Mouse (Mus musculus) forebrain, embryonic 10.5 days (tissue): ENCODE data around the gene Med26. TPM values are rescaled to one million over a fixed set of nuclear protein-coding genes. Genes with fewer than 3 reads are reported as not detected.

ENCODE experiments used
- DNase-seq: peaks from one replicate; pipeline ENCODE4 v3.0.0-alpha.2; 2017; ENCODE audit warnings: low spot score; ENCODE audit errors: extremely low spot score
- H3K27ac ChIP-seq: fragments of 300-500 bp; sonication (generic); 2 replicates; pipeline ENCODE4 v1.5.1; 2016; ENCODE audit warnings: mild to moderate bottlenecking
- H3K27me3 ChIP-seq: fragments of 300-500 bp; sonication (generic); 2 replicates; pipeline ENCODE4 v1.6.1; 2016; ENCODE audit warnings: mild to moderate bottlenecking; ENCODE audit not compliant: poor library complexity, severe bottlenecking
- H3K36me3 ChIP-seq: fragments of 300-500 bp; sonication (generic); replicated peaks from 2 replicates; pipeline ENCODE4 v1.6.1; 2016; ENCODE audit warnings: mild to moderate bottlenecking, moderate library complexity
- H3K4me1 ChIP-seq: fragments of 300-500 bp; sonication (generic); 2 replicates; pipeline ENCODE4 v1.6.1; 2016
- H3K4me3 ChIP-seq: fragments of 300-500 bp; sonication (generic); 2 replicates; pipeline ENCODE4 v1.5.1; 2016; ENCODE audit warnings: mild to moderate bottlenecking, moderate library complexity
- H3K9me3 ChIP-seq: fragments of 300-500 bp; sonication (generic); 2 replicates; pipeline ENCODE4 v1.6.1; 2016; ENCODE audit warnings: mild to moderate bottlenecking, moderate library complexity
- WGBS: fragments of 180-500 bp; shearing (Covaris S2); methylation state at CpG from one replicate; pipeline ENCODE4 v1.1.7; 2016; 5-methylcytosine and 5-hydroxymethylcytosine counted together
- polyA plus RNA-seq: library from polyadenylated mRNA; unstranded; fragments of >200 nt; fragmentation: Nextera tagmentation; extraction: Ambion mirVana; gene quantifications from 2 replicates; pipeline ENCODE4 v1.2.1, GENCODE M21; 2016

Gene Med26
- polyA plus RNA-seq, result 19.4 and 20.1 TPM in 2 replicates

DNA sequence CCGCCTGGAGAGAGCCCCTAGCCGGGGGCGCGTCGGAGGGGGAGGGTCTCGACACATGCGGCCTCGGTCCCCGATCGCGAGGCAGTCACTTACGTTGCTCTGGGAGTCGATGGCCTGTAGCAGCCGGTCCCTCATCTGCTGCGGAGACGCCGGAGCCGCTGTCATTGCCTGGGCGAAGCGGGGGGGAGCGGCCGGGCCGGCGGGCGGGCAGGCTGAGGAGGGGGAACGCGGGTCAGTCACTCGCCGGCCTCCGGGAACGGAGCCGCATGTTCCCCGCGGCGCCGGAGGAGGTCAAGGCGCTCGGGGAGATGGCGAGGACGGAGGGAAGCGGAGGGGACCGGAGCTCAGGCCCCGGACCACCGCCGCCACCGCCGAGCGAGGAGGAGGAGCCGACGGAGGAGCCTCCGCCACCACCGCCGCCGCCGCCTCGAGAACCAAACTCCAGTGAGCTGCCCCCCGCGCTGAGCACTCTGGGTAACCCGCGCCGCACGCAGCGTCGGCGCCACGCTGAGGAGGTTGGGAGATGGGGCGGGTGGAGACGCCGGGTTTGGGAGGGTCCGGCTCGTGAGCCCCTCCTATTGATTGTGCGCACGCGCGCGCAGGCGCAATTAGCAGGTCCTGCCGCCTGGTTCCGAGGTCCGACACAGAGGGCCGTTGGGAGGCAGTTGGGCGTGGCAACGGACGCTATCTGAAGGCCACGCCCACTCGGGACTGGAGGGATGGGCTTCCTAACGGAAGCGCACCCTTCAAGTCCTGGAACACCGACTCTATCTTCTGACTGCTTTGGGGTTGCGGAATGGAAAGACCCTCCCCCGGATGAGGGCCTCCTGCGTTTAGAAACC lies at the start of gene Med26:
Gene Med26 (minus strand): TSS at position 469 of the 842 bp plus-strand sequence.
- WGBS, result under 1% methylated on average over 92 of the region's 92 CpGs
- Histone ChIP-seq H3K27me3 (no peaks in the 10 kb centered on the region), H3K36me3 (peaks cover 30% of the 10 kb centered on the region), H3K27ac (peak within 1 kb of the TSS; percentile 95), H3K4me3 (peak within 1 kb of the TSS; percentile 98), H3K4me1 (peaks cover 33% of the 10 kb centered on the region), H3K9me3 (no peaks in the 10 kb centered on the region)
- DNase-seq, result peak; percentile 98

- no peaks in the 10 kb centered on the region for H3K36me3 ChIP-seq
- 61% methylated on average over 2 of the region's 2 CpGs for WGBS
- H3K4me1 ChIP-seq, result peaks cover 3% of the 10 kb centered on the region; the same call in 1 of the 2 replicates
- no peak overlapping the region for H3K4me3 ChIP-seq
- DNase-seq, result no peak
- no peaks in the 10 kb centered on the region for H3K27me3 ChIP-seq
- H3K9me3 ChIP-seq, result no peaks in the 10 kb centered on the region
- no peak overlapping the region for H3K27ac ChIP-seq
Observed at GRCm38 (mm10) chr8:72590198-72590597, 42.1 kb upstream of the Med26 start.

DNA sequence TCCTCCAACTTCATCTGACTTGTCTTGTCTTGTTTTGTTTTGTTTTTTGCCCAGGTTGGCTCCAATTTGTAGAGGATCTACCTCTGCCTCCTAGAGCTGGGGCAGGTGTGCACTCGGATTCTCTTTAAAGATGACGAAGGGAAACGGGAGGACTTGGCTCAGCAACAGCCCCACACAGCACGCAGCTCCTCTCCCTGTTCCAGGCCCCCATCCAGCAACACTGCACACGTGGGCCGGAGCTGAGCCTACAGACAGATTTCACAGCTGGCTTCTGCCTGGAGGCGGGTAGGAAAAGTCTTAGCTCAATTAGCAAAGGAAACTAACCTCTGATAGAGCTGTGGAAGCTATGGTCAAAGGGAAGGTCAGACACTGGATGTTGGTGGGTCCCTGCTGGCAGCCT lies 41.2 kb upstream of the Med26 start:
- Histone ChIP-seq H3K36me3 (no peaks in the 10 kb centered on the region), H3K27me3 (no peaks in the 10 kb centered on the region), H3K27ac (no peak overlapping the region), H3K4me3 (no peak overlapping the region), H3K9me3 (no peaks in the 10 kb centered on the region), H3K4me1 (peaks cover 3% of the 10 kb centered on the region; the same call in 1 of the 2 replicates)
- 82% methylated on average over 7 of the region's 7 CpGs for WGBS
- no peak for DNase-seq

DNA sequence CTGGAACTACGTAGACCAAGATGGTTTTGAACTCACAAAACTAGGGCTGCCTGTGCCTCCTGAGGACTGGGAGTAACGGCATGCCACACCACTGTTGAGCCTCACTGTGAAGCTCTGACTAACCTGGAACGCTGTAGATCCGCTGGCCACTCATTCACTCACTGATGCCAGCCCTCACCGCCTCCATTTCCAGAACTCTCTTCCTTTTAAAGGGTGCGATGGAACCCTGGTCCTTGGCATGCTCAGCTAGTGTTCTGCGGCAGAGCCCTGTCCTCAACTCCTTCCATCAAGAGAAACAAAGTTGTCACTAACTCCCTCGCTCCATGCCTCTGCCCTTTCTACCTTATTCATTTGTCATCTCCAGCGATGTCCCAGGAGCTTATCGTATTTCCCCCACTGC lies 40.8 kb upstream of the Med26 start:
- DNase-seq, result no peak
- no peak overlapping the region for H3K27ac ChIP-seq
- H3K4me1 ChIP-seq, result peaks cover 3% of the 10 kb centered on the region; the same call in 1 of the 2 replicates
- no peaks in the 10 kb centered on the region for H3K9me3 ChIP-seq
- WGBS, result 89% methylated on average over 10 of the region's 10 CpGs
- no peaks in the 10 kb centered on the region for H3K27me3 ChIP-seq
- no peaks in the 10 kb centered on the region for H3K36me3 ChIP-seq
- no peak overlapping the region for H3K4me3 ChIP-seq

DNA sequence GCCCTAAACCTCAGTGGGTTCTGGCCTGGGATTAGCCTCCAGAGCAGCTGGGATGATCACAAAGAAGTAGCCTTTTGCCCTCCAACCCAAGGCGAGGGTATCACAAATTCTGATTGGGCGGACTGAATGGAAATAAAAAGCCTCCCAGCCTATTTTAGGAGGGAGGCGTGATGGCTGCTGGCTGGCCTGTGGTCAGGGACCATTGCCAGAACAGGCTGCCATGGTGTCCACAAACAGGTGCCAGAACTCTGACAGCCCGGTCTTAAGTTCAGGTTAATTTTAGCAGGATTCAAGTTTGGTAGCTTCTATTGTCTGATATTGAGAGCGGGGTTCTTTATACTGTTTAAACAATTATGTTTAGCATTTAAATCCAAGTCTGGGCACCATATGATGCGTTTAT lies 39.7 kb upstream of the Med26 start:
- Histone ChIP-seq H3K27me3 (no peaks in the 10 kb centered on the region), H3K27ac (no peak overlapping the region), H3K9me3 (no peaks in the 10 kb centered on the region), H3K36me3 (no peaks in the 10 kb centered on the region), H3K4me3 (no peak overlapping the region), H3K4me1 (peaks cover 3% of the 10 kb centered on the region; the same call in 1 of the 2 replicates)
- WGBS, result 76% methylated on average over 6 of the region's 6 CpGs
- DNase-seq, result no peak

- DNase-seq, result no peak
Observed at GRCm38 (mm10) chr8:72584390-72584789, 36.3 kb upstream of the Med26 start.

GRCm38 (mm10) chr8:72583056-72583771 lies 35.1 kb upstream of the Med26 start:
- Histone ChIP-seq H3K36me3 (no peaks in the 10 kb centered on the region), H3K4me3 (no peak overlapping the region), H3K27ac (no peak overlapping the region), H3K4me1 (peaks cover 3% of the 10 kb centered on the region; the same call in 1 of the 2 replicates), H3K9me3 (no peaks in the 10 kb centered on the region), H3K27me3 (no peaks in the 10 kb centered on the region)
- no peak for DNase-seq
- 88% methylated on average over 7 of the region's 7 CpGs for WGBS

More at GRCm38 (mm10) chr8:72584390-72584789, 36.3 kb upstream of the Med26 start:
- Histone ChIP-seq H3K9me3 (no peaks in the 10 kb centered on the region), H3K36me3 (no peaks in the 10 kb centered on the region), H3K4me1 (peaks cover 3% of the 10 kb centered on the region; the same call in 1 of the 2 replicates), H3K27me3 (no peaks in the 10 kb centered on the region), H3K4me3 (no peak overlapping the region), H3K27ac (no peak overlapping the region)
- WGBS, result 86% methylated on average over 6 of the region's 6 CpGs

DNA sequence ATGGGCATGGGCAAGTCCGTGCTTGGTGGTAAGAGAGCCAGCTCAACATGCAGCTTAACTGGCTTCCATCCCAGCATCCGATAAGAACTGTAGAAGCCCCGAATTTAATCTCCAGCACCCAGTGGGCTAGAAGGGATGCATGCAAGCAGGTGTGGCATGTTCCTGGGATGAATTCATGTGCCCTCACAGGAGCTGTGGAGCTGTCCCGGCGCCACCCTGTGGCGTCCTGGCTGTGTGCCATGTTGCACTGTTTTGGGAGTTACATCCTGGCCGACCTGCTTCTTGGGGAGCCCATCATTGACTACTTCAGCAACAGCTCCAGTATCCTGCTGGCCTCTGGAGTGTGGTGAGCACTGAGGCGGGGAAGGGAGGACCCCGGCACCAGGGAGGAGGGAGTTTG lies 31.3 kb upstream of the Med26 start:
- Histone ChIP-seq H3K4me3 (no peak overlapping the region), H3K36me3 (no peaks in the 10 kb centered on the region), H3K9me3 (no peaks in the 10 kb centered on the region), H3K27me3 (no peaks in the 10 kb centered on the region), H3K27ac (no peak overlapping the region), H3K4me1 (no peaks in the 10 kb centered on the region)
- WGBS, result 74% methylated on average over 9 of the region's 9 CpGs
- no peak for DNase-seq

DNA sequence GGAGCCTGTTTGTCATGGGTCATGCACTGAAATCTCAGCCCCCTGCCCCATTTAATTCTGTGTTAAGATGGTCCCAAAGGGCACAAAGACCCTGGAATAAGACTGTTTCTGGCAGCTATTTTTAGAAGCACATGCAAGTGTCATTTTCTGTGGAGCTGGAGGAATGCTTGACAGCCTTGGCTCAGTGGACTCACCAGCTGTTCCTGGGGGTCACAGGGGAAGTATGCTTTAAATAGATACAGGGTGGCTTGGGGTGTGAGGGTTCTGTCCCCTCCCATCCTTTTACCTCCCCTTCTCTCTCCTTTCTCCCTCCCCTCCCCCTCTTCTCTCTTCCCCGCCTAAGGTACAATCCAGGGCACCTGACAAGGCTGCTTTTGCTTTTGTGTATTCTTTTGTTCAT lies 29.9 kb upstream of the Med26 start:
- 73% methylated on average over 1 of the region's 1 CpGs for WGBS
- no peak overlapping the region for H3K27ac ChIP-seq
- no peak for DNase-seq

DNA sequence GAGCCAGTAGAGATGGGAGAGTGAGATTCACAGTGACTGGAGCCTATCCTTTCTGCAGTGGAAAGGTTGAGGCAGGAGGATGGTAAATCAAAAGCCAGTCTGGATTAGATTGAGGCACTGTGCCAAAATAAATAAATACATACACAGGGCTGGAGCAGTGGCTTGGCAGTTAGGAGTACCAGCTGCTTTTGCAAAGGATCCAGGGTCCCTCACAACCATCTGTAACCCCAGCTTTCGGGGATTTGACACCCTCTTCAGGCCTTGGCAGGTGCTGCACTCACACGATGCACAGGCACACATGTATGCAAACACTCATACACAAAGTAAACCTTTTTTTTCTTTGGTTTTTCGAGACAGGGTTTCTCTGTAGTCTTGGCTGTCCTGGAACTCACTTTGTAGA lies 29.2 kb upstream of the Med26 start:
- H3K36me3 ChIP-seq, result no peaks in the 10 kb centered on the region
- no peak for DNase-seq

More for the DNA sequence above, 29.9 kb upstream of the Med26 start:
- Histone ChIP-seq H3K36me3 (no peaks in the 10 kb centered on the region), H3K9me3 (no peaks in the 10 kb centered on the region), H3K4me3 (no peak overlapping the region), H3K4me1 (peaks cover 3% of the 10 kb centered on the region), H3K27me3 (no peaks in the 10 kb centered on the region)

DNA sequence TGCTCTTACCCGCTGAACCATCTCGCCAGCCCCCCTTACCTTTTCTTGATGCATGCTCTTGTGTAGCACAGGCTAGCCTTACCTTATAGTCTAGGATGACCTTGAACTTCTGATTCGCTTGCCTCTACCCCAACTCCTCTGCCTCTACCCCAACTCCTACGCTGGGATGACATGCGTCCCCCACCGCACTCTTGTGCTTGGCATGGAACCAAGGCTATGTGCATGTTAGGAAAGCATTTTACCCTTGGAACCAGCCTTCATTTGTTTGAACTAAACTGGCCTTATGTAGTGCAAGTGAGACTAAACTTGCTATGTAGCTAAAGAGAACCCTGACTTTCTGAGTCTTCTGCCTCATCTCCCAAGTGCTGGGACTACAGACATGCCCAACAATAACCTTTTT lies 27.8 kb upstream of the Med26 start:
- H3K4me1 ChIP-seq, result peaks cover 20% of the 10 kb centered on the region
- 93% methylated on average over 6 of the region's 6 CpGs for WGBS

More for the DNA sequence above, 29.2 kb upstream of the Med26 start:
- Histone ChIP-seq H3K27me3 (no peaks in the 10 kb centered on the region), H3K27ac (no peak overlapping the region), H3K4me1 (peaks cover 10% of the 10 kb centered on the region), H3K4me3 (no peak overlapping the region), H3K9me3 (no peaks in the 10 kb centered on the region)
- 88% methylated on average over 3 of the region's 3 CpGs for WGBS

DNA sequence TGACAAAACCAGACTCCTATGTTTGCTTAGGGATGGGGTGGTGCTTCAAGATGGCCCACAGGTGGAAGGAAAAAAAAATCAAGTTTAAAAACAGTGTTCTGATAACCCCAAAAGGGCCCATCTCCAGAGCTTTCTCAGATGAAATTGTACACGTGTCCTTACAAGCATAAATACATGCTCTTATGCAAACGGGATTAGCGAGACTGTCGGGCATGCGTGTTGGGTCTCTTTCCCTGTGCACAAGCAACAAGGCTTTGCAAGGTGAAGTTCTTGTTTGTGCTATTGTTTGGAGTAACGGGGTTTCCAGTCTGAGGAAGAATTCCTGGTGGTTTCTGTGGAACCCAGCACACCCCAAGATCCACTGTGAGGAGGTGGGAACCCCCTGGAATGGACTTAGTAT lies 25.4 kb upstream of the Med26 start:
- H3K4me3 ChIP-seq, result no peak overlapping the region
- H3K4me1 ChIP-seq, result peaks cover 35% of the 10 kb centered on the region
- H3K27ac ChIP-seq, result no peak overlapping the region
- WGBS, result 90% methylated on average over 6 of the region's 6 CpGs
- no peaks in the 10 kb centered on the region for H3K27me3 ChIP-seq
- no peak for DNase-seq
- H3K9me3 ChIP-seq, result no peaks in the 10 kb centered on the region
- H3K36me3 ChIP-seq, result peaks cover 13% of the 10 kb centered on the region

More for the DNA sequence above, 27.8 kb upstream of the Med26 start:
- Histone ChIP-seq H3K4me3 (no peak overlapping the region), H3K27ac (no peak overlapping the region), H3K9me3 (no peaks in the 10 kb centered on the region), H3K27me3 (no peaks in the 10 kb centered on the region), H3K36me3 (no peaks in the 10 kb centered on the region)
- no peak for DNase-seq

DNA sequence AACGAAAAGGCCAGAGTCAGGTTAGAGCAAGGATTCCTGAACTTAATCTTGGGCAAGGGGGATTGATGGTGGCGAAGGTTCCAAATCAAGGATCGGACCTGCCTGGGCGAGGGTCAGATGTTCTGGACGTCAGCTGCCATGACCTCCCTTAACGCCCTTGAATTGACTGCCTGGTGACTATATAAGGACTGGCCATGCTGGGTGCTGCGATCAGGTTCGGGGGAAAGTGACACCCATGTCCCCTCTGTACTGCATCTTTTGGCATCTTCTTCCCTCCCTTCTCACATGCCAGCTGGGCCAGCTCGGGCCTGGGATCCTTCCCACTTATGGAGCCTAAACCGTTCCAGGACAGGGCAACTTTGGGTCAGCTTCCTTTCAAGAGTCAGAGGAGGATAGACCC lies 24.4 kb upstream of the Med26 start:
- Histone ChIP-seq H3K27me3 (no peaks in the 10 kb centered on the region), H3K4me1 (peaks cover 35% of the 10 kb centered on the region), H3K36me3 (peaks cover 22% of the 10 kb centered on the region), H3K9me3 (no peaks in the 10 kb centered on the region), H3K4me3 (peak overlapping the region; percentile 75), H3K27ac (peak overlapping the region; percentile 92)
- no peak for DNase-seq
- 6% methylated on average over 10 of the region's 10 CpGs for WGBS
